In genomic region chr1:175936282-175936737, GRCm38 (mm10) we compare ENCODE assay signal across 8 mouse cellular contexts. TPM values are rescaled to one million over a fixed set of nuclear protein-coding genes. Genes with fewer than 3 reads are reported as not detected.
A peak's percentile ranks its signal among the peaks of the same experiment; 100 is the strongest.
DNase-seq lines count a peak whose midpoint lies in the region; ATAC-seq and TF ChIP-seq lines count a peak whose summit lies in the region.

No protein-coding gene starts in this region.

- peak; percentile 97 for ATAC-seq in Patski
- peak; percentile 89 for ATAC-seq in forebrain, embryonic 13.5 days
- ATAC-seq in liver, embryonic 15.5 days (ENCODE audit: insufficient read depth) = no peak
- ATAC-seq in neural tube, embryonic 13.5 days (ENCODE audit: low read depth) = peak; percentile 80

- no peaks in the 10 kb centered on the region for H3K4me1 ChIP-seq in forebrain, embryonic 13.5 days
- H3K4me1 ChIP-seq in liver, embryonic 15.5 days (replicated peaks) = 0 out of 2 replicates have a peak, but pooled peaks cover 3% of the 10 kb centered on the region
- no peaks in the 10 kb centered on the region for H3K4me1 ChIP-seq in neural tube, embryonic 13.5 days (replicated peaks)

- H3K27ac ChIP-seq in forebrain, embryonic 13.5 days = no peak overlapping the region
- H3K27ac ChIP-seq in liver, embryonic 15.5 days (replicated peaks) = no peak overlapping the region
- H3K27ac ChIP-seq in neural tube, embryonic 13.5 days (replicated peaks) = no peak overlapping the region

- no peak overlapping the region for H3K9ac ChIP-seq in forebrain, embryonic 13.5 days
- H3K9ac ChIP-seq in liver, embryonic 15.5 days = no peak overlapping the region
- peak overlapping the region; percentile 55 for H3K9ac ChIP-seq in neural tube, embryonic 13.5 days

- peaks cover 12% of the 10 kb centered on the region for H3K27me3 ChIP-seq in Patski
- H3K27me3 ChIP-seq in forebrain, embryonic 13.5 days = no peaks in the 10 kb centered on the region
- no peaks in the 10 kb centered on the region for H3K27me3 ChIP-seq in liver, embryonic 15.5 days
- no peaks in the 10 kb centered on the region for H3K27me3 ChIP-seq in neural tube, embryonic 13.5 days

- intact Hi-C loops in heart, postnatal 36 days (cut with DNase I) = loop anchor here (1.0 to 2.0 kb wide), 2 partner anchors 286 to 762 kb away; no protein-coding TSS in a partner anchor

- DNase-seq in Patski (ENCODE audit: low read depth, low spot score) = peak; percentile 4
- DNase-seq in cerebellum, adult 11 months = peak; percentile 76
- DNase-seq in heart, postnatal 36 days = peak; percentile 32 to 43
- peak; percentile 84 for DNase-seq in layer of hippocampus, adult 11-12 months (ENCODE audit: low spot score)
- DNase-seq in thymus, postnatal 4 days = peak; percentile 47

- no peaks in the 10 kb centered on the region for H3K9me3 ChIP-seq in forebrain, embryonic 13.5 days (replicated peaks)
- no peaks in the 10 kb centered on the region for H3K9me3 ChIP-seq in liver, embryonic 15.5 days (replicated peaks)
- H3K9me3 ChIP-seq in neural tube, embryonic 13.5 days = no peaks in the 10 kb centered on the region

- no peak overlapping the region for H3K4me3 ChIP-seq in forebrain, embryonic 13.5 days
- H3K4me3 ChIP-seq in liver, embryonic 15.5 days (replicated peaks) = no peak overlapping the region
- no peak overlapping the region for H3K4me3 ChIP-seq in neural tube, embryonic 13.5 days

- peak; percentile 80 for TF ChIP-seq CTCF in Patski (IDR thresholded peaks at IDR 0.05)

- peak overlapping the region; percentile 50 for H3K4me2 ChIP-seq in forebrain, embryonic 13.5 days
- peak overlapping the region; percentile 27; the same call in 1 of the 2 replicates for H3K4me2 ChIP-seq in liver, embryonic 15.5 days
- peak overlapping the region; percentile 45 for H3K4me2 ChIP-seq in neural tube, embryonic 13.5 days

- CTCF ChIA-PET in Patski (lab: Charles Lee) = interaction anchor here (0.9 to 1.3 kb wide), 5 partner anchors 10 to 763 kb away, joined by 3 to 7 read pairs (median 3); no protein-coding TSS in a partner anchor

- POLR2A ChIA-PET in Patski (lab: Charles Lee) = no interaction called here

- no peaks in the 10 kb centered on the region for H3K36me3 ChIP-seq in forebrain, embryonic 13.5 days (ENCODE audit: poor library complexity, severe bottlenecking)
- H3K36me3 ChIP-seq in liver, embryonic 15.5 days (replicated peaks) = no peaks in the 10 kb centered on the region
- H3K36me3 ChIP-seq in neural tube, embryonic 13.5 days = no peaks in the 10 kb centered on the region

- 10% methylated on average over 11 of the region's 11 CpGs for WGBS in forebrain, embryonic 13.5 days
- 11% methylated on average over 11 of the region's 11 CpGs for WGBS in liver, embryonic 15.5 days (ENCODE audit: insufficient replicate concordance)
- 9% methylated on average over 11 of the region's 11 CpGs for WGBS in neural tube, embryonic 13.5 days

- in situ Hi-C loops in Patski (cut with MboI; ENCODE audit: low pct_unique_long_range_greater_than_20kb) = loop anchor here (25.0 kb wide), 1 partner anchor 926 kb away; no protein-coding TSS in a partner anchor

RNA-seq across cellular contexts. Expression of gene Gm38100, which starts 16.2 kb away (rescaled TPM):
- not detected for polyA plus RNA-seq in Patski (2021)
- 0.16 and 0.18 TPM in 2 replicates for polyA plus RNA-seq in forebrain, embryonic 13.5 days (2015; fragmentation: Nextera tagmentation; extraction: Ambion mirVana)
- total RNA-seq in heart, postnatal 36 days (2021) = not detected
- polyA plus RNA-seq in liver, embryonic 15.5 days (2015; fragmentation: Nextera tagmentation; extraction: Ambion mirVana) = not detected in 2 replicates
- not detected in 2 replicates for polyA plus RNA-seq in neural tube, embryonic 13.5 days (2015; fragmentation: Nextera tagmentation; extraction: Ambion mirVana)

RNA-seq across cellular contexts. Expression of gene Rbm8a2, which starts 42.6 kb away (rescaled TPM):
- 7.6 TPM for polyA plus RNA-seq in Patski (2021)
- polyA plus RNA-seq in forebrain, embryonic 13.5 days (2015; fragmentation: Nextera tagmentation; extraction: Ambion mirVana) = 0.54 and 0.78 TPM in 2 replicates
- total RNA-seq in heart, postnatal 36 days (2021) = not detected
- 0.14 and 0.35 TPM in 2 replicates for polyA plus RNA-seq in liver, embryonic 15.5 days (2015; fragmentation: Nextera tagmentation; extraction: Ambion mirVana)
- polyA plus RNA-seq in neural tube, embryonic 13.5 days (2015; fragmentation: Nextera tagmentation; extraction: Ambion mirVana) = 0.77 and 1.1 TPM in 2 replicates

RNA-seq across cellular contexts. Expression of gene Exo1, which starts 55.9 kb away (rescaled TPM):
- 18.3 TPM for polyA plus RNA-seq in Patski (2021)
- 63.4 and 72.0 TPM in 2 replicates for polyA plus RNA-seq in forebrain, embryonic 13.5 days (2015; fragmentation: Nextera tagmentation; extraction: Ambion mirVana)
- total RNA-seq in heart, postnatal 36 days (2021) = under 1 TPM; 0.11 to 0.53 TPM
- polyA plus RNA-seq in liver, embryonic 15.5 days (2015; fragmentation: Nextera tagmentation; extraction: Ambion mirVana) = 29.8 and 31.9 TPM in 2 replicates
- 7.9 and 12.9 TPM in 2 replicates for polyA plus RNA-seq in neural tube, embryonic 13.5 days (2015; fragmentation: Nextera tagmentation; extraction: Ambion mirVana)

Comparison
In these comparisons a context has a peak if more than half of its experiments do, and no peak if none do; other contexts are left out.
1. DNase-seq: peak in every context shown above with its lines; median percentile 84 in layer of hippocampus, adult 11-12 months; 76 in cerebellum, adult 11 months; 47 in thymus, postnatal 4 days; 38 in heart, postnatal 36 days; 4 in Patski.